Mouse (Mus musculus) cerebellum, adult 11 months (tissue): ENCODE results near the gene Cryzl2.

Experiments
- DNase-seq: peaks from one replicate; pipeline ENCODE4 v3.0.0; 2022

Gene Cryzl2

DNA sequence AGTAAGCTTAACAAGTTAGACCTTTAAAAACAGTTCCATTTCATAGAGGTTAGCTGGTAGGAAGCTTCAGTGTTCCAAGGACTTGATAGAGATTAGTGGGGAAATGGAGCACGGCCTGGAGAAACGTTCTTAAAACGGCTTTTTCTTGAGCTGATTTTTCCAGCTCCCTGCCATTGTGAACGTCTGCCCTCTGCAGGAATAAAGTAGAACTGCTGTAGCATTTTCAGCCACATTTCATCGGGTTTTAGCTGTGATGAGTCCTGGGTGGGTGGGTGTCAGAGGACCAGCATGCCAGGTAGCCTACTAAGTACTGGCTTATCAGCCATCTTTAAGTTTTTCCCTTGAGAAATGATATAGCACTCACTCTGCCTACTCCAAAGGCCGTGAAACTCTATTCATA, 78.1 kb downstream of the Cryzl2 start:
- DNase-seq = no peak

DNA sequence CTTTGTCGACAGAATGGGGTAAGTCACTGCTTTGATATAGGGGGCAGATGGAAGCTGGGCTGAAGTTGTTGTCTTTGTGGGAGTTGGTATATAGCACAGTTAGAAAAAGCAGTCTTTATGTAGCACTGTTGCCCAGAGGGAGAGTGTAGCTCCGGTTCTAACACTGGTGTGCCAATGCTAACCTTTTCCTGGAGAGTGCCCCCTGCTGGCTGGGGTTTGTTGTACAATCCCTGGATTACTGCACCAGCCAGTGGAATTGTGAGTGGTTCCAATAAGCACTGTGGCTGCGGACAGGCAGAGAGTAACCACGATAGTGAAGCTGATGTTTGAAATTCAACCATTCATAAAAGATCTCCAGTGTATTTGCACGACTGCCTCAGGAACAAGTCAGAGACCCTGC, 79.3 kb downstream of the Cryzl2 start:
- DNase-seq = no peak
